Mouse (Mus musculus) kidney, adult 2 months (tissue): ENCODE data around the gene Gm3383.
"Not testable (repeated sequence)": the region's sequence is repeated elsewhere in the genome, so short reads cannot be mapped to it uniquely, and the experiment has no call there.

Experiments used
- CTCF ChIP-seq: fragments of 200-500 bp; conservative IDR thresholded peaks from 2 replicates; pipeline ENCODE4 v1.5.1; 2011; ENCODE audit warnings: low read depth, mild to moderate bottlenecking, control low read depth, low read length, moderate library complexity, mixed read lengths; ENCODE audit not compliant: insufficient read depth, insufficient read length
- POLR2A ChIP-seq: fragments of 200-500 bp; IDR thresholded peaks from one replicate; pipeline ENCODE4 v1.6.1; 2011; ENCODE audit warnings: low read depth, low read length, control low read depth

DNA sequence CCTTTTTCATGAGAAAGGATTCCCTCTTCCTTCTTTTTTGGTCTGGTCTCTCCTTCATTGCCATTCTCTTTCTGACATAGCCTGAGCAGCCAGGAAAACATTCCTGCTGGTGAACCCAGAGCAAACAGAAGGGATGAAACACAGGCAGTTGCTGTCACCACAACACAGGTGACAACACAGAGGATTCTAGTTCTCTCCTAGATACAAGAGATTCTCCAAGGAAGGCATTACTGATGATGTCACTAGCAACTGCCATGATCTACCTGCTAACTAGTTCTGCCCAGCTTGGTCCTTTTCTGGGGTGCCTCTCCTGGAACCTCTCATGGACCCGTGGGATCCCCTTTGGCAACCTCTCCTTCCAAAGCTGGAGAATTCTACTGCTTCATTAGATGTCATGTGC lies 174.9 kb downstream of the Gm3383 start, which contains the start of gene Gm8265:
- not testable (repeated sequence) for TF ChIP-seq CTCF, POLR2A
